Mouse (Mus musculus): ENCODE results near the gene Cdc42ep1. TPM values are rescaled to one million over a fixed set of nuclear protein-coding genes. Genes with fewer than 3 reads are reported as not detected.
"Not testable (repeated sequence)": the region's sequence is repeated elsewhere in the genome, so short reads cannot be mapped to it uniquely, and the experiment has no call there.

The Cdc42ep1 gene
- total RNA-seq, 2 experiments from 2014 or later: 37.6 to 47.6 TPM

DNA sequence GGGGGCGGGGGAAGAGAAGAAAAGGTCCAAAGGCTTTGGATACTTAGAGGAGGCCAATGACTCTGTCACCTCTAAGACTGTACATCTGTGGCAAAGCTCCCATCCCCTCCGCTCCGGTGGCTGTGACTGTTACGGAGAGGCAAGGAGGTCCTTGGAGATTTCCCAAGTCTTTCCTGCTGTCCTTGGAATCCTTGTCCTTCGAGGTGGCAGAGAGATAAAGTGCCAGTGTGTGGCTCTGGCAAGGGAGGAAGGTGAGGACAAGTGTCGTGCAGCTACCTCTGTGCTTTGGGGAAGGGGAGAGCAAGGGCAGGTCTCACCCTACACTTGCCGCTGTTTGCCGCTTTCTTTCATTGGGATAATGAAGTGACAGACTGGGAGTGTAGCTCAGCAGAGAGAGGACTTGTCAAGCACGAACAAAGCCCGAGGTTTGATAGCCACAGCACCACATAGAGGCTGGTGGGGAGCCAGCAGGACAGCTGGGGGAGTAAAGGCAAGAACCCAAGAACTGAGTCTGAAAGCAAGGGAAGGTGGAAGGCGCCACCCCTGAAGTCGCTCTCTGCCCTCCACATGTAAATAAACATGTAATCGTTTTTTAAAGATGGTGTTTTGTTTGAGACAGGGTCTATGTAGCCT lies 31.5 kb downstream of the Cdc42ep1 start:
- intact Hi-C loops (cut with DNase I): loop anchor here (5.0 kb wide), 1 partner anchor 252 kb away; no protein-coding TSS in a partner anchor
- DNase-seq: no peak

DNA sequence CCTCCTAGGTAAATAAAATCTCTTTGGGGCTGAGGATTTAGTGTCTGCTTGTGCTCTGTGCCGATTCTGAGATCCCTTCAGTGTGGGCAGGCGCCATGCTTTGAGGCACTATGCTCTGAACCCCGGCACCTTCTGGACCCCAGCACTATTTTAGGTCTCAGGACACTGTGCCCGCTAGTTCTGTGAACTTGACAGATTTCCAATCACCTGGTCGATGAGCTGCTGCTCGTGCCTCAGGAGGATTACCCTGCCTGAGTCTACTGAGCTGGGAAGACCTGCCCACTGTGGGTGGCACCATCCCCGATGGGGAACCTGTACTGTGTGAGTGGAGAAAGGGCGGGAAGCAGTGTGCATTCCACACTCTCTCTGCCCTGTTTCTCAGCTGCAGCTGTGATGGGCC lies 32.6 kb downstream of the Cdc42ep1 start:
- intact Hi-C loops (cut with DNase I): loop anchor here (5.0 kb wide), 1 partner anchor 253 kb away; no protein-coding TSS in a partner anchor
- DNase-seq: no peak

DNA sequence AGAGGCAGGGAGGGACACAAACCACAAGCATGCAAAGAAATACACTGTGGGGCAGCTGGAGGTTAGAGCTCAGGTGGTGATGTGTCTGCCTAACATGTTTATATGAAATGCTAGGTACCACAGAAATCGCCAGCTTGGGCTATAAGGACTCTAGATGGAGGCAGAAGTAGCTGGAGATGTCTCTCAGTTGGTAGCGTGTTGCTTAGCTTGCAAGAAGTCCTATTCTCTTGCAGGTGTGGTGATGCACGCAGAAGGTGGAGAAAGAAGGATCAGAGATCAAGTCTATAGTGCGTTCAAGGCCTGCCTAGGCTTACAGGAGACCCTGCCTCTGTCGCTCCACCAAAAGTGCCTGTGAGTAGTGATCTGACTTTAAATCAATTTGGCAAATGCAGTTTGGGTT lies 33.1 kb downstream of the Cdc42ep1 start:
- intact Hi-C loops (cut with DNase I): no loop called here
- DNase-seq: no peak

DNA sequence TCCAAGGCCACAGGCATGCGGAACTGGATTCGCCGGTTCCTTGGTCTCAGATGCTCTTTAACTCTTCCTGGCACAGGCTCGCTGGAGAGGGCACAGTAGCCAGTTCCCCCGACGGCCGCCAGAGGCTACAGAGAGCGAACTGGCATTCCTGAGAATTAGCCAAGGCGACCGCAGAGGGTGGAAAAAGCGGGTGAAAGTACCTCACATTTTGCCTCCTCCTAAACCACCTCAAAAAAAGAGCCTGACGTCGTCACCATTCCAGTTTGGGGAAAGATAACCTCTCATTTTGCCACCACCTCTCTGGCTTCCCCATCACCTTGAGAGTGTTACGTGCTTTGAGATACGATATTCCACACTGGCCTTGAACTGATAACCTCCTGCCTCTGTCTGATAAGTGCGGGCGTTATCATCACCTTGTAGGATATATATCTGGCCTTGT lies 33.9 kb downstream of the Cdc42ep1 start:
- DNase-seq: peak; percentile 67

DNA sequence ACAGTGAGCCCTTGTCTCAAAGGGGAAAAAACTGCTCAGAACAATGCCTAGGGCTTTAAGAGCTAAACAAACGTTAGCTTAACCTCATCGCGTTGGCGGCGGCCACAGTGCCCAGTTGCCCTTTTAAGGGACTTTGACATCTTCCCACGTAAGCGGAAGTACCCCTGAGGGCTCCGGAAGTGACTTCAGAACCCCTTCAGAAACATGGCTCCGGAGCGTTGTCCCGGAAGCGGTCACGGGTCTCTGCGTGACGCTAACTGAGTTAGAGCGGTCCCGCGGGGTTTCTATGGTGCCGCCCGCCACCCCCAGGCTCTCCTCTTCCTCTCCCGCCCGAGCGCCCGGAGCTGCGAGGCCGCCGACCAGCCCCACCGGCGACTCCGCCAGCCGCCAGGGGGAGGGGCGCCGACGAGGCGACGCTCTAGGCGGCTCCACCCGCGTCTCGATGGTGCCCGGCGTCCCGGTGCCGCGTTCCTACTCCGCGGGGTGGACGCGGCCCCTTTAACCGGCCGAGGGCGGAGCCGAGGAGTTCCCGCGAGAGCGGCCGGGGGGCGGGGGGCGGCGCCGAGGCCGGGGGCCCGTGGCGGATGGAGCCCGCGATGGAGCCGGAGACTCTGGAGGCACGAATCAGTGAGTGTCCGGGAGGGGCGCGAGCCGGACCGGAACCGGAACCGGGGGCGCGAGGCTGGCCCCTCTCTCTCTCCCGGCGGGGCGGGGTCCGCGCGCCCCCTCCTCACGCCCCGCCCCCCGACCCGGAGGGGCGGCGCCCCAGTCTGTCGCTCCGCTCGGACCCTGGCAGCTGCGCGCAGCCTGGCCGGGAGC lies 34.8 kb downstream of the Cdc42ep1 start, which contains the start of gene Gga1:
Gene Gga1, plus strand, starts transcription at position 200 of the 819 bp plus-strand sequence.
- intact Hi-C loops (cut with DNase I): loop anchor here (2.0 kb wide), 1 partner anchor 58 kb away; the partner anchor contains the start of gene Nol12
- peak; percentile 92 to 96 for DNase-seq

More for the DNA sequence above, 33.9 kb downstream of the Cdc42ep1 start:
- intact Hi-C loops (cut with DNase I): loop anchor here (2.0 kb wide), 1 partner anchor 59 kb away; the partner anchor contains the start of gene Nol12

DNA sequence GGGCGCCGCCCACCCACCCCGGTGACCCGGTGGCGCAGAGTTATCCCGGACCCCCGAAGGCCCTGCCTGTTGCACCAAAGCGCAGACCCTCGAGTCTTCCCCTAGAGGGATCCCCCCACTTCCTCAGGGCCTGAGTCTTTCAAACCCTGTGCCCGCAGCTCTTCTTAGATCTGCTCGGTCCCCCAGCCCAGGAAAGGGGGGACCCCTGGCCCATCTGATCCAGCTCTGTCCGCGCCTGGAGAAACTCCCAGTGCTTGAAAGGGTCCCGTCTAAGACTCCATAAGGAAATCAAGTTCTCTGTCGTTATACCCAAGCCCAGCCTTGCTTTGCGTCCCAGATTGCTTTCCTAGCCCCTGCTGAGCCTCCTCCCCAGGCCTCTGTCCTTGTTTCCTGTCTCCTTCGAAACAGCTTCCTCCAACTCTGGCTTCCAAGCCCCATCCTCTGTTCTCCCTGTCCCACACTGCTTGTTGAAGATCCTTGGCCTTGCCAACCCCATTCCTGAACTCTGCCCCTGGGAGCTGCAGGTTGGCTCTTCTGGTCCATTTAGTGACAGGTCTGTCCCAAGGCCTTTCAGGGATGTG lies 35.5 kb downstream of the Cdc42ep1 start:
- intact Hi-C loops (cut with DNase I): loop anchor here (2.0 kb wide), 1 partner anchor 57 kb away; the partner anchor contains the start of gene Nol12
- DNase-seq: peak in 1 of 2 experiments; percentile 37

DNA sequence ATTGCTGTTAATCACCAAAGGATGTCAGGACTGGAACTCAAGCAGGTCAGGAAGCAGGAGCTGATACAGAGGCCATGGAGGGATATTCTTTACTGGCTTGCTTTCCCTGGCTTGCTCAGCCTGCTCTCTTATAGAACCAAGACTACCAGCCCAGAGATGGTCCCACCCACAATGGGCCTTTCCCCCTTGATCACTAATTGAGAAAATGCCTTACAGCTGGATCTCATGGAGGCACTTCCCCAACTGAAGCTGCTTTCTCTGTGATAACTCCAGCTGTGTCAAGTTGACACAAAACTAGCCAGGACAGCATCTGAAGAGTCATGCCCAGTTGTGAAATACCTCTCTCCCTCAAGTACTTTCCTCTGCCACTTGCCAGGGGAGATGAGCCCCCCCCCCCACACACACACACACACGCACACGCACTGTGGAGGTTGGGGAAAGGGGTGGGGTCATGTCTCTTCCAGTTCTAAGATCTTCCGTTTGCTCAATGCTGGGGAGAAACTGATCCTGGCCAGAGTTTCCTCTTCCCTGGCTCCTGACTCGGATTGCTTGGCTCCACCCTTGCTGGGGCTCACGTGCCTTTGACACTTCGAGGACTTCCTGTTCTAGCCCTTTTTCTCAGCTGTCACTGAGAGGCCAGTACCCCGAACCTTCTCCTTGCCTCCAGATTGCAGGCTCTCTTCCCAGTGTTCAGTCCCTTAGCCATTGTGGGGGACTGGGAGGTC lies 36.5 kb downstream of the Cdc42ep1 start:
- intact Hi-C loops (cut with DNase I): not testable (repeated sequence)
- peak in 1 of 2 experiments; percentile 43 for DNase-seq

DNA sequence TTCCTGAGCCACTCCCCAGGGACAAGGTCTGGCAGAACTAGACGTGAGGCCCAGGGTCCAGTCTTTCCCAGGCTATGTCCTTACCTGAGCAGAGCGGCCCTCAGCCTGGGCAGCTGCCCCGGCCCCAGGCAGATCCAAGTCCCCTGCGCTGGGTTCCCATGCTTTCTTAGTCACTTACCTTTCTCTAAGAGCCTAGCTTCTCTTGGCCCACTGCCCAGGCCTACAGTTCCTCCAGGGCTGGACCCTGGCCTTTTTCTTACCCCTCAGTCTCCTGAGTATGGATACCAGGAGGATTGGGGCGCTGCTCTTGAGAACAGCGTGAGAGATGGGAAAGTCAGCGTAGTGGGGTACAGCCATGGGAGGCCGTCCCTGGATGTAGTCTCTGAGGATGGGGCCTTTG lies 38.0 kb downstream of the Cdc42ep1 start:
- intact Hi-C loops (cut with DNase I): no loop called here

DNA sequence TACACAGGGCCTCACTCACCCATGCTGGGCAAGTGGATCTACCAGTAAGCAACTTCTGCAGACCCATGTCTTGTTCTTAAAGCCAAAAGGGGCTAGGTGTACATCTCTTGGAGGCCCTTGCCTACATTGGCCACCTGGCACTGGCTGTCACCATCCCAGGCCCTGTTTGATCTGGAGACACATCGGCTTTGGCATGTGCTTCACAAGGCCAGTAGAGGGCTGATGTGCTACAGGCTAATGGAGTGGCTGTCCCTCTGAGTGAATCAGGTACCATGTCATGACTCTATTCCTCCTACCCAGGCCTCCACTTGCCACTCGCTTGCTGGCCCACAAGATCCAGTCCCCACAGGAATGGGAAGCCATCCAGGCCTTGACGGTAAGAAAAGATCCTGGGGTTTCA lies 39.4 kb downstream of the Cdc42ep1 start:
- DNase-seq: no peak
- intact Hi-C loops (cut with DNase I): no loop called here

More for the DNA sequence above, 38.0 kb downstream of the Cdc42ep1 start:
- DNase-seq: no peak

DNA sequence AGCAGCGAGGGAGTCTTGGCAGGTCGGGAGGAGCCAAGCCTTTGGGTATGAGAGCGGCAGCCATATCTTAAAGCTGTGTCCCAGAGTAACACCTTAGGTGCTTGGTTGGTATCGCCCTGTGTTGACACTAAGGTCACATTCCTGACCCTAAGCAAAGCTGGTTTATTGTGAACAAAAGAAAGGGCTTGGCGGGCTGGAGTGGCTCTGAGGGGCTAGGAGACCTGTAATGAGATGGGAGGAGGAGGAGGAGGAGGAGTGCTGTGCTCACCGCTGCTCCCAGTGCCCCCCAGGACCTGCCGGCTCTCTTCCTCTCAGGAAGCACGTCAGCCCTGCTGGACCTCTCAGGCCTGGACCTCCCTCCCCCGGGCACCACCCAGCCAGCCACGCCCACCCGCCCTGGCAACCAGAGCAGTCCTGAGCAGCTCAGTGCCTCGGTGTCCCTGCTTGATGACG lies 47.0 kb downstream of the Cdc42ep1 start:
- intact Hi-C loops (cut with DNase I): no loop called here
- DNase-seq: no peak

DNA sequence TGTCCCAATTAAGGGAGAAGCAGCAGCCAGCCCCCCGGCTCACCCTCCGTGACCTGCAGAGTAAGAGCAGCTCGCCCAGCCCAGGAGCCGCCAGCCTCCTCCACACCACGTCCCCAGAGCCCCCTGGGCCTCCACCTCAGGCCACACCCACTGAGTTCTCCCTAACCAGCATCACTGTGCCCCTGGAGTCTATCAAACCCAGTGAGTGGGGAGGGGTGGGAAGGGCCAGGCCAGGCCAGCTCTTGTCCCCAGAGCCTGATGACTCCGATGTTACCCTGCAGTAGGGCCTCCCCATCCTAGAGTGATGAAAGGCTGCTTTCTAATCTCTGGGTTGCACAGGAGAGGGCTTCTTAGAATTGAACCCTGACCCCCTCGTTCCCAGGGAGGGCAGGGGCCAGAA lies 50.0 kb downstream of the Cdc42ep1 start:
- intact Hi-C loops (cut with DNase I): no loop called here
- no peak for DNase-seq

DNA sequence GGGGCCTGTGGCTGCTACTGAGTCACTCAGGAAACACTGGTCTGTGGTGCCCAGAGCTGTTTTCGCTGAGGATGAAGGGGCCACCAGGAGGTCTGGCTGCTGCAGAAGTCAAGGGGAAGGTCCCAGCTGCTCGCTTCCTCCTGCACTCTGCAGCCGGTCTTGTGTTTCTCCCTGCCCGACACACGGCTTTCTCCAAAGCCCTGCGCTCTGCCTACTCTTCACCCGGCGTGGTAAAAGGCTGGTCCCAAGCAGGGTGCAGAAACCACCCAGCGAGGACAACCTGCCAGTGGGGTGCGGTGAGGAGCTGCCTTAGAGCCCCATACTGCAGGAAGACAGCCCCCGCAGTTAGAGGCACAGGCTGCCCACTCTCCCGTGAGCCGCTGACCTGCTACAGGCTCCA lies 52.3 kb downstream of the Cdc42ep1 start:
- no peak for DNase-seq
- intact Hi-C loops (cut with DNase I): no loop called here

DNA sequence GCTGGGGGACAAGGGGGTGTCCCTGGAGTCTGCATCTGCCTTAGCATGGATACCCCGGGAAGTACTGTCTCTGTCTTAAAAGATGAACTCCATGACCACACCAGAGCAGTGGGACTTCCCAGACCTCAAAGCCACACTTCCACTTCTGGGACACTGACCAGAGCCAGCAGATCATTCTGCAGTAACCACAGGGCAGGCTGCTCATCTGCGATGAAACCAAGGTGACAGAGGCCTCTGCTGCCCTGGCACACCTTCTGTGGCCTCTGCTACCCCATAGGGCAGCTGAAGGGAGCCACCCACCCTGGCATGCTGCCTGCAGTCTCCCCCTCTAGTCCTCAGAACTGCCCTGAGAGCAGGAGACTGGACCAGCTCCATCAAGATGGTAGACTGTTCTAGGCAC lies 53.3 kb downstream of the Cdc42ep1 start:
- no peak for DNase-seq
- intact Hi-C loops (cut with DNase I): no loop called here

DNA sequence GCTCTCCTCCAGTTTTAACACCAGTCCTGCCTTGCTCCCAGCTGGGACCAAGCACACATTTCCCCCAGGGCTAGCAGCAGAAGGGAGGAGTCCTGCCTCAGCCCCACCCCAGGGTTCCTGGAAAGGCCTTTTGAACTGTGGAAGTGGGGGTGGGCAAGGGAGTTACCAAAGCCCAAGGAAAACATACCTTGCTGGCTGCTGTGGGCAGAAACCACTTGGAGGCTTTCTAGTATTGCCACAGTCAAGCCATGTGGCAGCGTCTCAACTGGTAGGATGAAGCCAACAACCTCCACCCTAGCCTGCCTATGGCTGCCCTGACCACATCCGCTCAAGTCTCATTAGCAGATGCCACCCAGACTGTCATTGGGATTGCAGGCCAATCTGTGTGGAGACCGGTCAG lies 53.7 kb downstream of the Cdc42ep1 start:
- intact Hi-C loops (cut with DNase I): no loop called here
- no peak for DNase-seq

DNA sequence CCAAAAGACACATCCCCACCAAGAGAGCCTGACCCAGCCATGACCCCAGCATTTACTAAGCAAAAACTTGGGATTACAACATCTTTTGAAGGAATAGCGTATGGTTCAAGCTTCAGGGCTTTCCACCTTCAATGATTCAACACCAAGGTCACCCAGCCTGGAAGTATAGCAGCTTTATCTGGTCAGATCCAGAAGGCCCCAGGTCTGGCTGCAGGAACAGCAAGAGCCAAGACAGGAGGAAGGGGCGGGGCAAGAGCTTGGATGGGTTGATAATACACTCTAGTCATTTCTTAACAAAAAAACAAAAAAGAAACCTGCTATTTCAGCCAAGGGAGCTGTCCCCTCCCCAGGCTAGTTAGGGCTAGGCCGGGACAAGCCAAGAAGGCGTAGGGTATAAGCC lies 55.1 kb downstream of the Cdc42ep1 start:
- intact Hi-C loops (cut with DNase I): no loop called here
- no peak for DNase-seq

DNA sequence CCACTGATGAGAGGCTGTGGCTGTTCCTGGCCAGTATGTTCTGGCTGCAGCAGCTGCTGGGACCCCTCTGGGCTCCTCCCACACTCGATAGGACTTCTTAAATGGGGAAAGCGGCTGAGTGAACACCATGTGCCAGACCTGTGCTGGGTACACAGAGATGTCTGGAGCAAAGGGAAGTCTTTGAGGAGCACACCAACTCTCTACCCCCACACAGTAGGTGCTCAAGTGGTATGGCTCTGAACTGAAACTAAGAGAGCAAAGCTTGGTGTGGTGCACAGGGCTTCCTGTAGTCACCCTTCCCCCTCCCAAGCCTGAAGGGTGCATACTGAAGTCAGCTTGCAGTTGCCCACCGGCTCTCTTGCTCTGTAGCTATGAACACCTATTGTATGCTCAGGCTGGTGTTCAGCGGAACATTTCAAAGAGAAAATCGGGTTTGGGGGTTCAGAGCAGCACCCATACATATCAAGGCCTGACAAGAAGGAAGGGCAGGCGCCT lies 56.1 kb downstream of the Cdc42ep1 start:
- intact Hi-C loops (cut with DNase I): no loop called here

DNA sequence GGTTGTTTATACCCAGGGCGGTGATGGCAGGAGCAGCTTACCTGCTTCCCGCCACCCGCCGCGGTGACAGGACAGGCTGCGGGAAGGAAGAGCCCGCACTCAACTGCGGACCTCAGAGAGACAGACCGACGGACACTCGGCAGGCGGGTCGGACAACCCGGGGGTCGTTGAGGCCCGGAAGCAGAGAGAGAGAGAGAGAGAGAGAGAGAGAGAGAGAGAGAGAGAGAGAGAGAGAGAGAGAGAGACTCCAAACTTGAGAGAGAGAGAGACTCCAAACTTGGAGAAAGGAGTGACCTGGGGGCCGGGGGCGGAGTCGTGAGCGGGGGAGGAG lies 57.0 kb downstream of the Cdc42ep1 start, which contains the start of gene Gm49510:
Gene Gm49510, plus strand, starts transcription at position 259 of the 331 bp plus-strand sequence.
- intact Hi-C loops (cut with DNase I): no loop called here
- no peak for DNase-seq

More for the DNA sequence above, 56.1 kb downstream of the Cdc42ep1 start:
- DNase-seq: no peak

DNA sequence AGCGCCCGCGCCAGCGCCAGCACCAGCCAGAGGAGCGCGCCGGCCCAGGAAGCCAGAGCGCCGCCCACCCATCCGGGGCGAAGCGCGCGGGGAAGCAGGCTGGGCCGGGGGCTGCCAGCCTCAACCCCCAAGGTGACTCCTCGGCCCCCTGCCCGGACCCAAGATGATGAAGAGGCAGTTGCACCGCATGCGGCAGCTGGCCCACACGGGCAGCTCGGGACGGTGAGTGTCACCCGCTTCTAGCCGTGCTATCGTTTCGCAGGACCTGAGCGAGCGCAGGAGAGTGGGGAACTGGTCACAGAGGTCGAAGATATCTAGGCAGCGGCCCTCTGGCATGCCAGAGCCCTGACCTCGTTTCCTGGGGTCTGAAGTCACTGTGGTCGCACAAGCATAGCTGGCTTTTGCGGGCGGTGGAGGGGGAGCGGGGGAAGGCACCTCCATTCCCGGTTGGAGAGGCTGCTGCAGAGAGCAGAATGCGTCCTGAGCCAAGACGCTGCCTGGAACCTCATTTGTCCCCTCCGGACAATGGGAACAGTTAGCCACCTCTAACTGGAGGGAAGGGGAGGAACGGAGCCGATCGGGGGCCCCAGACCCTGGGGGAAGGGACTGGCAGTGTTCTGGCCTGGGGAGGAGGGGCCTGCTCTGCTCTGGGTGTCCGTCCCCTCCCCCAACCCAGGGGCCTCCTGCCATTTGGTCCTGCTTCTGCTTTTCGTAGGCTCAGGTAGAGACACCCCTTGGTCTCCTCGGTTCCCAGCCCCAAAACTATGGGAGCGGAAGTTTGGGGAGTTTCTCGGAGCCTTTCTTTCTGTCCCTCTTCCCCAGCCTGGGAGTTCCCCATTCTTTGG lies 57.5 kb downstream of the Cdc42ep1 start, which contains the start of gene Sh3bp1:
Gene Sh3bp1, plus strand, starts transcription at position 29 of the 845 bp plus-strand sequence.
- peak; percentile 67 for DNase-seq
- intact Hi-C loops (cut with DNase I): loop anchor here (5.0 kb wide), 1 partner anchor 42 kb away; no protein-coding TSS in a partner anchor

Data from heart, postnatal 36 days (tissue).